Mouse (Mus musculus): Measurements from ENCODE around the gene Kcnh6. TPM values are rescaled to one million over a fixed set of nuclear protein-coding genes. Genes with fewer than 3 reads are reported as not detected.

Kcnh6 gene
- polyA plus RNA-seq, 1 experiment from 2014 or later, result 1.3 TPM

DNA sequence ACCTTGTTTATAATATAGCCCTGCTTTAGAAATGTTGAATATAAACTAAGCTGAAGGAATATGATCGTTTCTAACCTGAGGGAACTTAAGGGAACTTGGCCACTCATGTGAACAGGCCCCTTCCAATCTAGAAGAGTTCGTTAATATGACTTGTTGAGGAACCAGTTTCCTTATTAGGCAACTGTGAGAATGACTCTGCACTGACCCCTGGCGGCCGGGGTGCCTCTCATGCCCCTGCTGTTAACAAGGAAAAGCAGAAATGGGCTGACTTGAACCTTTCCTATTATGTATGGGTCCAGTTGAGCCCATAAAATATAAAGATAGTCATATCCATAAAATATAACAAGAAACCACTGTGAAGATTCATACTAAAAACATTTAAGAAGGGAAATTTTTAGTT is 68.4 kb downstream of the Kcnh6 start:
- H3K27ac ChIP-seq (ENCODE audit: low read depth), result no peak overlapping the region
- ATAC-seq (replicated peaks; ENCODE audit: low FRiP score, low TSS enrichment, low read depth), result no peak
- no peak overlapping the region for H3K9ac ChIP-seq (ENCODE audit: low read length)
- no peaks in the 10 kb centered on the region for H3K9me3 ChIP-seq (ENCODE audit: control insufficient read depth, low read length)
- DNase-seq (ENCODE audit: low spot score), result peak; percentile 94
- H3K4me3 ChIP-seq (ENCODE audit: low read depth, low read length), result no peak overlapping the region
- H3K27me3 ChIP-seq (replicated peaks; ENCODE audit: control insufficient read depth, insufficient read depth, low read length), result no peaks in the 10 kb centered on the region
- H3K4me1 ChIP-seq (replicated peaks; ENCODE audit: control insufficient read depth, insufficient read depth, low read length), result no peaks in the 10 kb centered on the region
- peaks cover 23% of the 10 kb centered on the region for H3K36me3 ChIP-seq (ENCODE audit: control insufficient read depth, insufficient read depth, low read length)
- WGBS, result 3% methylated on average over 4 of the region's 4 CpGs
- H3K4me2 ChIP-seq (ENCODE audit: low read length), result no peak overlapping the region

Other genes starting within 250 kb of the Kcnh6 start
- 38.1 TPM in 2 replicates for gene Cyb561, start 54.8 kb upstream of the Kcnh6 start, polyA plus RNA-seq (2014; fragmentation: Nextera tagmentation; extraction: Ambion mirVana)
- 1.4 TPM in 2 replicates for gene Ace, start 40.2 kb upstream of the Kcnh6 start, polyA plus RNA-seq (2014; fragmentation: Nextera tagmentation; extraction: Ambion mirVana)
- not detected in 2 replicates for gene Ace3, start 13.4 kb upstream of the Kcnh6 start, polyA plus RNA-seq (2014; fragmentation: Nextera tagmentation; extraction: Ambion mirVana)
- 62.2 and 68.6 TPM in 2 replicates for gene Dcaf7, start 28.7 kb downstream of the Kcnh6 start, polyA plus RNA-seq (2014; fragmentation: Nextera tagmentation; extraction: Ambion mirVana)
- 8.8 and 10.3 TPM in 2 replicates for gene Taco1, start 57.9 kb downstream of the Kcnh6 start, polyA plus RNA-seq (2014; fragmentation: Nextera tagmentation; extraction: Ambion mirVana)
- 22.3 and 23.0 TPM in 2 replicates for gene Map3k3, start 76.5 kb downstream of the Kcnh6 start, polyA plus RNA-seq (2014; fragmentation: Nextera tagmentation; extraction: Ambion mirVana)
- gene Gm10840, start 152.7 kb downstream of the Kcnh6 start, polyA plus RNA-seq (2014; fragmentation: Nextera tagmentation; extraction: Ambion mirVana), result not detected in 2 replicates
- 129 and 153 TPM in 2 replicates for gene Limd2, start 152.7 kb downstream of the Kcnh6 start, polyA plus RNA-seq (2014; fragmentation: Nextera tagmentation; extraction: Ambion mirVana)
- gene Strada, start 194.0 kb downstream of the Kcnh6 start, polyA plus RNA-seq (2014; fragmentation: Nextera tagmentation; extraction: Ambion mirVana), result 20.6 and 25.1 TPM in 2 replicates
- 64.4 and 76.1 TPM in 2 replicates for gene Ccdc47, start 208.2 kb downstream of the Kcnh6 start, polyA plus RNA-seq (2014; fragmentation: Nextera tagmentation; extraction: Ambion mirVana)
- gene Ddx42, start 208.8 kb downstream of the Kcnh6 start, polyA plus RNA-seq (2014; fragmentation: Nextera tagmentation; extraction: Ambion mirVana), result 66.5 and 80.8 TPM in 2 replicates
- 65.1 and 69.9 TPM in 2 replicates for gene Ftsj3, start 248.0 kb downstream of the Kcnh6 start, polyA plus RNA-seq (2014; fragmentation: Nextera tagmentation; extraction: Ambion mirVana)
- 248 and 256 TPM in 2 replicates for gene Psmc5, start 248.0 kb downstream of the Kcnh6 start, polyA plus RNA-seq (2014; fragmentation: Nextera tagmentation; extraction: Ambion mirVana)

Measured in intestine, embryonic 14.5 days (tissue).